Mouse (Mus musculus) embryonic fibroblast, embryonic 13.5 days (primary cell): ENCODE results near the gene Vpreb1. TPM values are rescaled to one million over a fixed set of nuclear protein-coding genes. Genes with fewer than 3 reads are reported as not detected.

Experiments
- H3K27ac ChIP-seq: 2 replicates; pipeline ENCODE4 v1.5.1; 2012; ENCODE audit warnings: low read length, control low read depth, inconsistent platforms; ENCODE audit not compliant: insufficient read depth
- H3K4me1 ChIP-seq: 2 replicates; pipeline ENCODE4 v1.6.1; 2011; ENCODE audit warnings: low read length; ENCODE audit not compliant: control insufficient read depth, insufficient read depth
- H3K4me3 ChIP-seq: 2 replicates; pipeline ENCODE4 v1.5.1; 2011; ENCODE audit warnings: mild to moderate bottlenecking, control low read depth, low read length; ENCODE audit not compliant: insufficient read depth
- CTCF ChIP-seq: IDR thresholded peaks from 2 replicates; pipeline ENCODE4 v1.5.1; 2011; ENCODE audit warnings: mild to moderate bottlenecking, control low read depth, low read length, moderate library complexity, borderline replicate concordance; ENCODE audit not compliant: insufficient read depth
- POLR2A ChIP-seq: IDR thresholded peaks from 2 replicates; pipeline ENCODE4 v1.6.1; 2011; ENCODE audit warnings: low read depth, mild to moderate bottlenecking, control low read depth, low read length, moderate library complexity
- polyA plus RNA-seq: library from polyadenylated mRNA; stranded (reverse); fragments of >200 nt; gene quantifications from 2 replicates; pipeline ENCODE4 v1.2.4, GENCODE M21; 2011; ENCODE audit warnings: low read depth; ENCODE audit not compliant: missing spikeins, insufficient read length

Vpreb1 gene
- polyA plus RNA-seq: 3.8 TPM in 1 of 2 replicates, not detected in the other

DNA sequence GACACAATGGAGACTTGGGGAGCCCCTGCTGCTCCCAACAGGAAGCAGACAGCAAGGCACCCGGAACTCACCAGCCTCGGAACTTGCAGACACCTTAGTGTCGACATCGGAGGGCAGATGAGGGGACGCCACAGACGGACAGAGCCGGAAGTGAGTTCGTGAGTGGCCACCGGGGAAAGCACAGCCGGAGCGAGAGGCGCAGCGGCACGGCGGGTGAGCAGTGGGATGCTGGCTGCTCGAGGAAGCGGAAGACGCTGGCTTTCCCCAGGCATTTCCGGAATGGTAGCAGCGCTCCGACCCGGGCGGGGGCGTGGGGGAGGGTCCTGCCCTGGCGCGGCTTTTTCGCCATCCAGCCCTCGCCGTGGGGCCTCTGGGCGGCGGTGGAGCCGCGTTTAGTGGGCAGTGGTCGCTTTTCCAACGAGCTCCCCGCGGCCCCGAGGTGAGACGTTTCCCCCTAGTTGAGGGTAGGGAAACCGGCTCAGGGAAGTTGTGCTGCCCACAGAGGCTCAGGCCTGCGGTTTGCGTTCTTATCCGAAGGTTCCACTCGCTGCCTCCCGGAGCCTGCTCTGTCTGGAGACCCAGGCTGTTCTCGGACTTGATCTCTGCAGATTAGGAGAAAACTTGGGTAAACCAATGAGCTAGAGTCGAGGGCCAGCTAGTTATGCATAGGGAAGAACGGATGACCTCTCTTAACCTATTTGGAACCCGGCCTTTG is at the start of gene Vpreb1, which contains the start of gene Top3b:
TSS of gene Vpreb1 (minus strand) at position 227 of the 715 bp plus-strand sequence.
TSS of gene Top3b (plus strand) at position 120 of the 715 bp plus-strand sequence.
- Histone ChIP-seq H3K4me1 (no peaks in the 10 kb centered on the region; the same call in none of the 2 replicates), H3K27ac (peak within 1 kb of the TSS; percentile 95), H3K4me3 (peak within 1 kb of the TSS; percentile 89)
- TF ChIP-seq CTCF (no peak), POLR2A (peak; percentile 73)

DNA sequence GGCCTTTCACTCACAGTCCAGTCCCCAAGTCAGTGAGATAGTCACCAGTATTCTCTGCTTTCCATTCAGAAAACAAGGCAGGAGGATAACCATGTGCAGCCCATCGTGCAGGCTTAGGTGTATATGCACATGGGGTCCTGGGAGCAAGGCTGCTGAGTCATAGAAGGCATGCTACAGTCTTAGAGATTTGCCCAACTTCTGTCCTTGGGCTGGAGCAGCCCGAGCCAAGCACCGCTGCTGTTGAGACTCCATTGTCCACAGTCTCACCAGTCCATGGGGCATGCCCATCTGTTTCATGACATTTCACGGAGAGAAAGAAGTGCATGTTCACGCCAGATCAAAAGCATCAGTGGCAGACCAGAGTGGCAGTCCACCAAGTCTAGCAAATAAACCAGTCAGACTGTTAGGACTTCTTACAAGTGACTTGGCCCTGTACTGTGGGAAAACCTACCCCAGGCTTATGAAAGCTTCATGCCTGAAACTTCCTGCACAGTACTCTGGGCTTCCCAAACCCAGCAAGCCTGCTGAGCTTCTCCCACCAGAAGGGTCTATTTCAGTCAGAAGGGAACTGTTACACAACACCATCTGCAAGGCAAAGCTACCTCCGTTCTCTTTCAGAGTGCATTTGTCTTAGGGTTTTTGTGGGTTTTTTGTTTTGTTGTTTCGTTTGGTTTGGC is 47.9 kb upstream of the Vpreb1 start:
- no peak overlapping the region for H3K27ac ChIP-seq

DNA sequence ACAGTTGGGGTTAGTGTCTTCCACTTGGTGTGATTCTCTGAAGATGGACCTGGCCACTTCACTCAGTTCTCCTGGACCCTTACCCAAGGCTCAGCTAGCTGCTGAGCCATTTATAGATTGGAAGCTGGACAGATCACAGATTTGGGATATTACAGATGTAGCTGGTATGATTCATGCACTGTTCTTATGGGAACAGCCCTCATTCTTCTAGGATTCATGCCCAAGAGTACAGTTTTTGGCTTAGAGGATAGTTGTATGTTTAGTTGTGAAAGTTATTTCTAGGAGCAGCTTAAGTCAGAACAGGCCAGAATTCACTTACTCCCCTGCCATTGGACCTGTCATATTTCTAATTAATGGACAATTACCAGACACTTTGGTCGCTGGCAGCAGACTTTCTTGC is 42.8 kb upstream of the Vpreb1 start:
- Histone ChIP-seq H3K27ac (peak overlapping the region; percentile 7; the same call in 1 of the 2 replicates), H3K4me1 (no peaks in the 10 kb centered on the region)
- TF ChIP-seq CTCF (no peak), POLR2A (no peak)

More for the DNA sequence above, 47.9 kb upstream of the Vpreb1 start:
- no peaks in the 10 kb centered on the region for H3K4me1 ChIP-seq
- TF ChIP-seq POLR2A: no peak
- H3K4me3 ChIP-seq: no peak overlapping the region

DNA sequence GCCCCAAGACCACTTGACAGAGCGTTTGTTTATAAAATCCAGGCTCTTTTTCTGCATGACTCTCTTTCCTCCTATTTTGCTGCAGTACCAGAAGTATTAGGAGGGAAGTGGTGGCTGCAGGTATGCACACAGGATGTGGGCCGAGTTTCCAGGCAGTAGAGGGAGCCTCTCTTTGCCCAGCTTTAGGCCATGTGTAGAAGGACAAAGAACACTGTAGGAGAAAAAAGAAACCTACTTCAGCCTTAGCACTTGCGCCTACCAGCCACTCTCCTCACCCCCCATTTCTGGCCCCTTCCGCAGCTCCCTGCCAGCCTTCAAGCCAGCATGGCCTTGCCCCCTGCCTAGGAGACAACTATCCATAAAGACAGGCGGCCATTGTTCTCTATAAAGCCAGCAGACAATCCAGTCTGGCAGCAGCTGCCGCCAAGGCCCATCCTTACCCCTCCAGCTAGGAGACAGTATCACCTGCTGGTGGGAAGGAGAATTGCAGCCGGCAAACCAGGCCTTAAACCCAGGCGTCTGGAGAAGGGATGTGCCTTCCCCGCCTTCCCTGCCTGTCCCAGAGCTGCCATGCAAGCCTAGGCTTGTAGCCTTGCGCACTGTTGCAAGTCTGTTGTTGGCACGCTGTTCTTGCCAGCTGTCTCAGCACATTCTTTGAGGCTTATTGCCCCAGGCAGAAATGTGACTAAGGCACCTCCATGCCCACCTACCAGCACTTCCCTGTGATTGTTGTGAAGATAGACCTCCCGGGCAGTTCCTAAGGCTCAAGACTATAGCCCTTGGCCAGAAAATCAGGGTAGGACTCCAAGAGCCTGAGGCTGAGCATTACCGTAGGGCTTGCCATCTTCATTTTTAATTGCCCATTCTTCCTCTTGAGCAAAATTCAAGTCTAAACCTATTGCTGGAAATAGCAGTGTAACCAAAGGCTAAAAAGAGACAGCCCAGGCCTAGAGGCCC is 41.3 kb upstream of the Vpreb1 start:
- H3K4me1 ChIP-seq: no peaks in the 10 kb centered on the region
- TF ChIP-seq CTCF (peak; percentile 65; the same call in 1 of the 2 replicates), POLR2A (no peak)
- 0 out of 2 replicates have a peak overlapping the region, but pooled peaks have one; percentile 4 for H3K27ac ChIP-seq
- H3K4me3 ChIP-seq: no peak overlapping the region

More for the DNA sequence above, 42.8 kb upstream of the Vpreb1 start:
- no peak overlapping the region for H3K4me3 ChIP-seq

DNA sequence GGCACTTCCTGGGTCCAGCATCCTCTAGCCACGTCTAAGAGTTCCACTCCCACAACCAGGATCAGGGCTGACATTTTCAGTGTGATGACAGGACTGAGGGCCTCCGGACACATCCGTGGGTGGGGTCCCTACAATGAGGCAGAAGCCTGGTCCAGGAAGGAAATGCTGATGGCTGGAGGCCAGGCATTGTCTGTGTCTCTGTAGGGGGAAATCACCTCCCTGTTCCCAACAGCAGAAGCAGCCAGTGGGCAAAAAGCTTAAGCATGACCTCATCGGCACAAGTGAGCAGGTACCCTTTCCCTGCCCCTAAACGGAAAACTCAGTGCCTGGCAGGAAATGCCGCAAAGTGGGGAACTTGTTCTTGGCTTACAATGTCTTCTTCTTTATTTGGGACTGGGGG is 37.2 kb upstream of the Vpreb1 start:
- Histone ChIP-seq H3K4me1 (no peaks in the 10 kb centered on the region), H3K4me3 (no peak overlapping the region), H3K27ac (no peak overlapping the region)
- TF ChIP-seq CTCF: no peak
- no peak for TF ChIP-seq POLR2A

DNA sequence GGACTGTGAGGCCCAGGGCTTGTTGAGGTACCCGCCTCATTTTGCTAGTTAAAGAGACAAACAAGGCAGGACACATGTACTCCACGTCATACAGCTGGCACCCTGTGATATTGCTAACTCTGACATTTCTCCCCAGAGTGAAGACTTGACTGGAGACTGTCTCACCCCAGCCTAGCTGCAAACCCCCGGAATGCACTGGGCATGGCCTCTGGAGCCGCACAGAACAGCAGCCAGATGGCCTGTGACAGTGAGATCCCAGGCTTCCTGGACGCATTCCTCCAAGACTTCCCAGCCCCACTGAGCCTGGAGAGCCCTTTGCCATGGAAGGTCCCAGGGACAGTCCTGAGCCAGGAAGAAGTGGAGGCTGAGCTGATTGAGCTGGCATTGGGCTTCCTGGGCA is 32.5 kb upstream of the Vpreb1 start:
- H3K27ac ChIP-seq: no peak overlapping the region
- H3K4me3 ChIP-seq: no peak overlapping the region
- TF ChIP-seq CTCF: no peak
- TF ChIP-seq POLR2A: no peak
- H3K4me1 ChIP-seq: no peaks in the 10 kb centered on the region

DNA sequence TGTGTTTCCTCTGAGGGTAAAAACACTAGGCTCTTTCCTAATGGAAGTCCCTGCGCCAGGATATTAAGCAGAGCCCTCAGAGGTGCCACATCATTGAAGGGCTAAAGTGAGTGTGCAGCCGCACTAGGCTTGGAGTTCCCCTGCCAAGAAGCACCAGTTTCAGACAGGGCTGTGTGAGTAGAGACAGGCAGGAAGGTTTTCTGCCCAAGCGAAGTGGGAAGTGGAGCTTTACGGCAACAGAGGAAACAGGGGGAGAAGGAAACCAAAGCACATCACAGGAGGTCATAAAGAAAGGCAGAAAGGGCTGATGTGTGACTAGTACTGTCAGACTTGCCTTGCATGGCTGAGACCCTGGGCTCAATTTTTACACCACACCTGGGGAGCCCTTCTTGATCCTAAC is 31.7 kb upstream of the Vpreb1 start:
- H3K4me3 ChIP-seq: no peak overlapping the region
- no peak overlapping the region for H3K27ac ChIP-seq
- no peak for TF ChIP-seq CTCF
- TF ChIP-seq POLR2A: no peak

DNA sequence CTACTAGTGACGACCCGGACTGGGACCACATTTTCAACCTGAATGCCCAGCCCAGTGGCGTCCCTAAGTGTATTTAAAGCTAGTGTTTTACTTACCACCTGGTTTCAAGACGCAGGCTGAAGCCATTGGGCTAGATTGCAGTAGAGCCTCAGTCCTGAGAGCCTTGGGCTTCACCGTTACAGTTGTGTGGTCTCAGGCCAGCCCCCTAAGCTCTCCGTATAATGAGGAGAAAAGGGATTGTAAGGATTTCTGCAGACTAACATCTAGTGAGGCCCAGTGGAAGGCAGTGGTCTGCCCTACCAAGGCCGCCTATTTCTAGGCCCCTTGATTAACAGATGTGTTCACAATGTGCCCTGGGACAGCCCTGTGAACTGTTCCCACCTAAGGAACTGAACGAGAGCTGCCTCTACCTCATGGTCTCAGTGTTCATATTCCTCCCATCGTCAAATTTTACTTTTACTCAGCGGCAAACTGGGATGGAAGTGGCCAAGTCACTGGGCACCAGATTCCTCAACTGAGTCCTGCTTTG is 26.5 kb upstream of the Vpreb1 start:
- Histone ChIP-seq H3K27ac (no peak overlapping the region), H3K4me3 (peak overlapping the region; percentile 71), H3K4me1 (no peaks in the 10 kb centered on the region)
- no peak for TF ChIP-seq CTCF
- TF ChIP-seq POLR2A: no peak

More for the DNA sequence above, 31.7 kb upstream of the Vpreb1 start:
- H3K4me1 ChIP-seq: no peaks in the 10 kb centered on the region
